Mouse (Mus musculus): ENCODE data around the gene Nup188.

DNA sequence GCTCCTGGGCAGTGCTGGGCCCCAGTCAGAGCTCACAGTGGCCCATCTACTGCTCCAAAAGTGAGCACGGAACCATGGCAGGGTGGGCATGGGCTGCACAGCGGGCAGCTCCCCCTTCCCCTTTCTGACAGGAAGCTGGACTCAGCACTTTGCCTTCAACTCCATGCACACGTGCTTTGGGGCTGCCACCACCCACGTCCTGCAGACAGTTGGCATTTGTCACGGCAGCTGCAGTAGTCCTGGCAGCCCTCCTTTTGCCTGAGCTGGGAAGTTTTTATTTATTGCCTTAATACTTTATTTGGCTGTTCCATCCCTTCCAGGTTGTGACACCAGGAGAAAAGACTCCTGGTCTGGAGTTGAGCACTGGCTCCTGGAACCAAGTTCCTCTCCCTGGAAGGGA lies 98.6 kb downstream of the Nup188 start:
- no peak for TF ChIP-seq CTCF (conservative IDR thresholded peaks at IDR 0.05; ENCODE audit: low read length)
- no peak for TF ChIP-seq NANOG (IDR thresholded peaks at IDR 0.05; ENCODE audit: borderline replicate concordance, low read length)

All from E14TG2a.4 (cell line).